Mouse (Mus musculus): ENCODE measurements at regions not wholly inside any gene's neighbourhood (a gene's known extent, or its start where the extent isn't known, plus 50 kb on each side); places are given as distances from the start of the nearest gene placed in this dataset.

DNA sequence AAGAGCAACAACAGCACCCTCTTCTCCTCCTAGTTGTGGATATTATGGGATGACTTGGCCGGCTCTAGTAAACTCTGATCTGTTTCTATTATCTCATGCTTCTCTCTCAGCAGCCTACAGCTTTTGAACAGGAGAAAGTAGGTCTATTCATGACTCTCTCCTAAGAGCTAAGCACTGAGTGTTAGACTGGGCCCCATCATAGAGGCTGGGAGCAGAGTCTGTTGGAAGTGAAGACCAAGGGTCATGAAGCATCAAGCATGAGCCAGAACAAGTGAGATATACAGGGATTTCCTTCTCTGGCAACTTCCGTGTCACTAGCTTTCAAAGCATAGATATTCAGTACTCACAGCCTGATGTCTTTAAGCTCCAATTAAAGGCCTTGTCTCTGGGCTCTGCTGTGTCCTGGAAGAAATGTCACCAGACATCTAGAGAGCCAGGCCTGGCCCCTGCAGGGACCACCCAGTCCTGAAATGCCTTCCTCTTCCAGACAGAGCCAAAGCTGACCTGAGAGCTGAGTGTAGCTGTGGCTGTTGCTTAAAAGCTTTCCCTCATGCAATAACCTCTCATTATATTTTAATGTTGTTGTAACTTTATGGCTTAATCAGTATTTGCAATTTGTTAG lies 386.4 kb upstream of the Zfp703 start:
- Histone ChIP-seq H3K27ac (replicated peaks; ENCODE audit: low read depth, low read length) (no peak overlapping the region), H3K4me2 (replicated peaks; ENCODE audit: low read depth, low read length, severe bottlenecking) (no peak overlapping the region), H3K4me1 (ENCODE audit: control insufficient read depth, insufficient read depth, low read length) (peaks cover 18% of the 10 kb centered on the region), H3K9ac (ENCODE audit: low read depth, low read length, severe bottlenecking) (no peak overlapping the region), H3K4me3 (replicated peaks; ENCODE audit: low read length) (no peak overlapping the region), H3K9me3 (ENCODE audit: control insufficient read depth, low read length) (no peaks in the 10 kb centered on the region), H3K36me3 (ENCODE audit: control insufficient read depth, insufficient read depth, low read length) (no peaks in the 10 kb centered on the region), H3K27me3 (ENCODE audit: control insufficient read depth, insufficient read depth, low read length) (no peaks in the 10 kb centered on the region)
- TF ChIP-seq POLR2A (IDR thresholded peaks at IDR 0.05; ENCODE audit: borderline replicate concordance, extremely low read depth, insufficient read depth, insufficient read length) = no peak
- ATAC-seq (ENCODE audit: low FRiP score, low read depth) (no peak), DNase-seq (ENCODE audit: low spot score) (no peak)
- WGBS = 60% methylated on average over 2 of the region's 2 CpGs

DNA sequence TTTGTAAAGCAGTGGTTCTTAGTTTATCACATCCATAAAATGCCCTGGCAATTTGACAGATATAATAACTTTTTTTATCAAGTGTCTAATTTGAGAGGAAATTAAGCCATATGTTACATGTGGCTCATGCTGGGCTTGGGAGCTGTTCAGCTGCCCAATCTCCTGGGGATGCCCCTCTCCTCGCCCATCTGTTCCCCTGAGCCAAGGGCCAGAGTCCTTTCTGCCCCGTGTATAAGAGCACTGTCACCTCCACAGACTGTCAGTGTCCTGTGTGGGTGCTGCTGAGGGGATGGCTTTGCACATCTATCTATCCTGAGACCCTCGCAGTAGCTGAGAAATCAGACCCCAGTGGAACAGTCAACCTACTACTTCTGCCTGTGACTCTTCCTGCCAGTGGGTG lies 385.9 kb upstream of the Zfp703 start:
- no peak for ATAC-seq (ENCODE audit: low FRiP score, low read depth)
- 58% methylated on average over 3 of the region's 3 CpGs for WGBS
- H3K4me2 ChIP-seq (replicated peaks; ENCODE audit: low read depth, low read length, severe bottlenecking) = no peak overlapping the region

DNA sequence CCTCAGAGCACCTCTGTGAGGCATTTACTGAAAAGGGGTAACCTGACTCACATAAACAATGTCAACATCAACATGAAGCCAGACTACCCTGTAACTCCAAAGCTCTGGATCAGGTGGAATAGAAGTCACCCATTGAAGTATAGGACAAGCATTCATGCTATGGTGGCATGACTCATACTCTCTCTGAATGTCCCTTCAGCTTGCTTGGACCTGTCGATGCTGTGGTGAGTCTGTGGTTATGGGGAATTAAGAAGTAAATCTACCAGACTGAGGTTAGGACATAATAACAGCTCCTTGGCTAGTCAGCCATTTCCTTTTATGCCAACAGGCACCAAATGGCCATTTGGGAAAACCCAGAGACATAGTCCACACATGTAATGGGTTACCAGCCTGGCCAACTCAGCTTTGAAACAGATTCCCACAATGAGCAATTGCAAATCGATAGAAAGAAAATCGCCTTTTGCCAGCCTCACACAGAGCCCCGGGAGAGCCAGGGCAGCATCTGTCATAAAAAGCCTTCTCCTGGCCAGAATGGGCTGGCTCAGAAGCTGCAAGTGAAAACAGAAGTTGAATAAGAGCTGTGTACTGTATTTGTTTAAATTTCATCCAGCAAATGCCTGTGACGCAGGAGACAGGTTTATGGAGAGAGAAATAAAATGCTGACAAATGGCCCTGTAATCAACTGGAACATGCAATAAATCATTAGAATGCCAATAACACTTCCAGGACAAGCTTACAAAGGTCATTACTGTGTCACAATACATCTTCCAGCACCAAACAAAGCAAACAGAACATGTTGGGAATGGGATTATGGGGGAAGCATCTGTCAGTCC lies 383.4 kb upstream of the Zfp703 start:
- DNase-seq (ENCODE audit: low spot score) (no peak), ATAC-seq (ENCODE audit: low FRiP score, low read depth) (no peak)
- H3K4me2 ChIP-seq (replicated peaks; ENCODE audit: low read depth, low read length, severe bottlenecking) = no peak overlapping the region
- no peak overlapping the region for H3K9ac ChIP-seq (ENCODE audit: low read depth, low read length, severe bottlenecking)
- H3K36me3 ChIP-seq (ENCODE audit: control insufficient read depth, insufficient read depth, low read length) = no peaks in the 10 kb centered on the region
- H3K27ac ChIP-seq (replicated peaks; ENCODE audit: low read depth, low read length) = no peak overlapping the region
- H3K4me1 ChIP-seq (ENCODE audit: control insufficient read depth, insufficient read depth, low read length) = peaks cover 25% of the 10 kb centered on the region
- no peak for TF ChIP-seq POLR2A (IDR thresholded peaks at IDR 0.05; ENCODE audit: borderline replicate concordance, extremely low read depth, insufficient read depth, insufficient read length)
- no peak overlapping the region for H3K4me3 ChIP-seq (replicated peaks; ENCODE audit: low read length)
- H3K27me3 ChIP-seq (ENCODE audit: control insufficient read depth, insufficient read depth, low read length) = peaks cover 9% of the 10 kb centered on the region; the same call in 1 of the 2 replicates
- H3K9me3 ChIP-seq (ENCODE audit: control insufficient read depth, low read length) = no peaks in the 10 kb centered on the region
- 12% methylated on average over 5 of the region's 5 CpGs for WGBS

More for the DNA sequence above, 385.9 kb upstream of the Zfp703 start:
- Histone ChIP-seq H3K4me3 (replicated peaks; ENCODE audit: low read length) (no peak overlapping the region), H3K9ac (ENCODE audit: low read depth, low read length, severe bottlenecking) (no peak overlapping the region), H3K27ac (replicated peaks; ENCODE audit: low read depth, low read length) (no peak overlapping the region), H3K9me3 (ENCODE audit: control insufficient read depth, low read length) (no peaks in the 10 kb centered on the region), H3K27me3 (ENCODE audit: control insufficient read depth, insufficient read depth, low read length) (peaks cover under 1% of the 10 kb centered on the region; the same call in 1 of the 2 replicates), H3K36me3 (ENCODE audit: control insufficient read depth, insufficient read depth, low read length) (no peaks in the 10 kb centered on the region), H3K4me1 (ENCODE audit: control insufficient read depth, insufficient read depth, low read length) (peaks cover 22% of the 10 kb centered on the region)
- peak; percentile 14 for DNase-seq (ENCODE audit: low spot score)
- TF ChIP-seq POLR2A (IDR thresholded peaks at IDR 0.05; ENCODE audit: borderline replicate concordance, extremely low read depth, insufficient read depth, insufficient read length) = no peak

DNA sequence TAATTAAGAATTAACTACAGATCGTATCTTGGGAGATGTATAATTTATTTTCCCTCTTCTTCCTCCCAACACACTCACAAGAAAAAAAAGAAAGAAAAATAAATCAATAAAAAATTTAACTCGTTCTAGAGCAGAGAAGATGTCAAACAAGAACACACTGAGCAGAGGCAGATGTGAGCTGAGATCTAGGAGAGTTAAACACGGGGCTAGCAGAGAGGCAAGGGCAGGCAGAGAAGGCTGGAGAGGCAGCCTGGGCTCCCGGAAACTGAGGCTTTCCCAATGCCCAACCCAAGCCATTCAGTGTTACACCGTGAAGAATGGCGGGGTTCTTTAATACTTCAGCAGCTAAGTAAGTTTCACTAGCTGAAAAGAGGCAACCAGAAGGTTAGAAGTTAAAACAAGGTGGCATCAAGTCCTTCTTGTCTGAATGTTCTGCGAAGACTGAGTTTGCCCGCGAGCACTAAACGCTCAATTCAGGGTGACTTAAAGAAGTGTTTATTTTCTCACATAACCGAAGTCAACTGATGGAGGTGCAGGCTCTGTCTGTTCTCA lies 382.7 kb upstream of the Zfp703 start:
- no peak for DNase-seq (ENCODE audit: low spot score)
- Histone ChIP-seq H3K9ac (ENCODE audit: low read depth, low read length, severe bottlenecking) (no peak overlapping the region), H3K36me3 (ENCODE audit: control insufficient read depth, insufficient read depth, low read length) (no peaks in the 10 kb centered on the region), H3K27me3 (ENCODE audit: control insufficient read depth, insufficient read depth, low read length) (peaks cover 9% of the 10 kb centered on the region; the same call in 1 of the 2 replicates), H3K4me1 (ENCODE audit: control insufficient read depth, insufficient read depth, low read length) (peaks cover 25% of the 10 kb centered on the region), H3K4me3 (replicated peaks; ENCODE audit: low read length) (no peak overlapping the region), H3K27ac (replicated peaks; ENCODE audit: low read depth, low read length) (no peak overlapping the region), H3K9me3 (ENCODE audit: control insufficient read depth, low read length) (no peaks in the 10 kb centered on the region), H3K4me2 (replicated peaks; ENCODE audit: low read depth, low read length, severe bottlenecking) (no peak overlapping the region)
- ATAC-seq (ENCODE audit: low FRiP score, low read depth) = no peak
- TF ChIP-seq POLR2A (IDR thresholded peaks at IDR 0.05; ENCODE audit: borderline replicate concordance, extremely low read depth, insufficient read depth, insufficient read length) = no peak
- WGBS = 26% methylated on average over 11 of the region's 11 CpGs

DNA sequence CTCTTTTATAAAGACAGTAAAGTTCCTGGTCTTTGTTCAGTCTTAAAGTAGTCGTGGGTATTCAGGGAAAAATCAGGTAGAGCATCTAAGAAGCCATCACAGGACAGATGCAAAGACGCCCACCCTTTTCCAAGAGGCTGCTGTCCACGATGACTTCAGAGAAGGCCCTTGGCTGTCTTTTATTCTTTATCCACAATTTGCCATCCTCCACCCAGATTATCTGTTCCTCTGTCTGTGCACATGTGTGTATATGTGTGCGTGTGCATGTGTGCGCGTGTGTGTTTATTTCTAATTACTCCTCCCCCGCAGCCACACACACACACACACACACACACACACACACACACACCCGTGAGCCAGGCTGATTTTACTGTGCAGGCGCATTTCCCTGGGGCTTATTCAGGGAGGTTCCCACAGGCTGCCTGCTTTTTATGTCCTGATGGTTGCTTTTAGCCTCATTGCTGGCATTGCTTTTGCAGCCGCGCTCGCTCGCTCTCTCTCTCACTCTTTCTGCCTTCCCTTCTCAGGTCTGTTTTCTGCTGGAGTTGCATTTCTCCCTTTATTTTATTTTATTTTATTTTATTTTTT lies 381.6 kb upstream of the Zfp703 start:
- Histone ChIP-seq H3K9me3 (ENCODE audit: control insufficient read depth, low read length) (no peaks in the 10 kb centered on the region), H3K4me2 (replicated peaks; ENCODE audit: low read depth, low read length, severe bottlenecking) (peak overlapping the region; percentile 36), H3K4me1 (ENCODE audit: control insufficient read depth, insufficient read depth, low read length) (peaks cover 25% of the 10 kb centered on the region), H3K9ac (ENCODE audit: low read depth, low read length, severe bottlenecking) (0 out of 2 replicates have a peak overlapping the region, but pooled peaks have one; percentile 18), H3K4me3 (replicated peaks; ENCODE audit: low read length) (peak overlapping the region; percentile 6; the same call in 1 of the 2 replicates), H3K27me3 (ENCODE audit: control insufficient read depth, insufficient read depth, low read length) (peaks cover 9% of the 10 kb centered on the region; the same call in 1 of the 2 replicates), H3K27ac (replicated peaks; ENCODE audit: low read depth, low read length) (no peak overlapping the region), H3K36me3 (ENCODE audit: control insufficient read depth, insufficient read depth, low read length) (no peaks in the 10 kb centered on the region)
- whole genome bisulfite sequencing = 19% methylated on average over 13 of the region's 13 CpGs
- DNase-seq (ENCODE audit: low spot score) (peak; percentile 44), ATAC-seq (ENCODE audit: low FRiP score, low read depth) (peak; percentile 44; the same call in 1 of the 2 replicates)
- no peak for TF ChIP-seq POLR2A (IDR thresholded peaks at IDR 0.05; ENCODE audit: borderline replicate concordance, extremely low read depth, insufficient read depth, insufficient read length)
